Mouse (Mus musculus) midbrain, embryonic 11.5 days (tissue): Measurements from ENCODE around the gene Gm266. TPM values are rescaled to one million over a fixed set of nuclear protein-coding genes. Genes with fewer than 3 reads are reported as not detected.

Experiments
- ATAC-seq: fragments of 200-750 bp; cut with Nextera tagmentation; 2 replicates; pipeline ENCODE4 v1.8.0; 2017; ENCODE audit warnings: moderate TSS enrichment, moderate library complexity; ENCODE audit not compliant: low FRiP score
- DNase-seq: peaks from one replicate; pipeline ENCODE4 v3.0.0; 2015; ENCODE audit warnings: low spot score; ENCODE audit errors: missing footprints
- H3K27ac ChIP-seq: fragments of 300-500 bp; sonication (generic); 2 replicates; pipeline ENCODE4 v1.5.1; 2014; ENCODE audit warnings: low read depth, low read length
- H3K27me3 ChIP-seq: fragments of 300-500 bp; sonication (generic); 2 replicates; pipeline ENCODE4 v1.6.1; 2014; ENCODE audit warnings: mild to moderate bottlenecking, low read length, moderate library complexity, mixed read lengths; ENCODE audit not compliant: control insufficient read depth, insufficient read depth
- H3K36me3 ChIP-seq: fragments of 300-500 bp; sonication (generic); 2 replicates; pipeline ENCODE4 v1.6.1; 2014; ENCODE audit warnings: mild to moderate bottlenecking, low read length, moderate library complexity, mixed read lengths; ENCODE audit not compliant: control insufficient read depth, insufficient read depth
- H3K4me1 ChIP-seq: fragments of 300-500 bp; sonication (generic); 2 replicates; pipeline ENCODE4 v1.6.1; 2014; ENCODE audit warnings: low read length; ENCODE audit not compliant: control insufficient read depth, insufficient read depth
- H3K4me2 ChIP-seq: fragments of 300-500 bp; sonication (generic); 2 replicates; pipeline ENCODE4 v1.6.1; 2014; ENCODE audit warnings: mild to moderate bottlenecking, moderate library complexity
- H3K4me3 ChIP-seq: fragments of 300-500 bp; sonication (generic); 2 replicates; pipeline ENCODE4 v1.5.1; 2014; ENCODE audit warnings: low read depth, low read length
- H3K9ac ChIP-seq: fragments of 300-500 bp; sonication (generic); 2 replicates; pipeline ENCODE4 v1.6.1; 2014; ENCODE audit warnings: low read length
- H3K9me3 ChIP-seq: fragments of 300-500 bp; sonication (generic); 2 replicates; pipeline ENCODE4 v1.6.1; 2016; ENCODE audit warnings: low read length; ENCODE audit not compliant: control insufficient read depth
- WGBS: fragments of 180-500 bp; shearing (Covaris S2); extraction: QIAGEN DNeasy Blood & Tissue Kit; methylation state at CpG from one replicate; pipeline ENCODE4 v1.1.7; 2014; 5-methylcytosine and 5-hydroxymethylcytosine counted together
- polyA plus RNA-seq: library from polyadenylated mRNA; unstranded; fragments of >200 nt; fragmentation: Nextera tagmentation; extraction: Ambion mirVana; gene quantifications from 2 replicates; pipeline ENCODE4 v1.2.1, GENCODE M21; 2014

The Gm266 gene
- polyA plus RNA-seq, 1 experiment from 2014 or later: 6.0 TPM

GRCm38 (mm10) chr12:111445161-111445889 lies 40.3 kb downstream of the Gm266 start:
- ATAC-seq (no peak), DNase-seq (no peak)
- H3K4me3 ChIP-seq: peak overlapping the region; percentile 15
- H3K27ac ChIP-seq: no peak overlapping the region
- H3K9ac ChIP-seq: no peak overlapping the region
- peak overlapping the region; percentile 27; the same call in 1 of the 2 replicates for H3K4me2 ChIP-seq
- H3K4me1 ChIP-seq: peaks cover 20% of the 10 kb centered on the region
- H3K27me3 ChIP-seq: peaks cover 86% of the 10 kb centered on the region
- H3K9me3 ChIP-seq: no peaks in the 10 kb centered on the region
- H3K36me3 ChIP-seq: no peaks in the 10 kb centered on the region
- WGBS: 2% methylated on average over 46 of the region's 52 CpGs

DNA sequence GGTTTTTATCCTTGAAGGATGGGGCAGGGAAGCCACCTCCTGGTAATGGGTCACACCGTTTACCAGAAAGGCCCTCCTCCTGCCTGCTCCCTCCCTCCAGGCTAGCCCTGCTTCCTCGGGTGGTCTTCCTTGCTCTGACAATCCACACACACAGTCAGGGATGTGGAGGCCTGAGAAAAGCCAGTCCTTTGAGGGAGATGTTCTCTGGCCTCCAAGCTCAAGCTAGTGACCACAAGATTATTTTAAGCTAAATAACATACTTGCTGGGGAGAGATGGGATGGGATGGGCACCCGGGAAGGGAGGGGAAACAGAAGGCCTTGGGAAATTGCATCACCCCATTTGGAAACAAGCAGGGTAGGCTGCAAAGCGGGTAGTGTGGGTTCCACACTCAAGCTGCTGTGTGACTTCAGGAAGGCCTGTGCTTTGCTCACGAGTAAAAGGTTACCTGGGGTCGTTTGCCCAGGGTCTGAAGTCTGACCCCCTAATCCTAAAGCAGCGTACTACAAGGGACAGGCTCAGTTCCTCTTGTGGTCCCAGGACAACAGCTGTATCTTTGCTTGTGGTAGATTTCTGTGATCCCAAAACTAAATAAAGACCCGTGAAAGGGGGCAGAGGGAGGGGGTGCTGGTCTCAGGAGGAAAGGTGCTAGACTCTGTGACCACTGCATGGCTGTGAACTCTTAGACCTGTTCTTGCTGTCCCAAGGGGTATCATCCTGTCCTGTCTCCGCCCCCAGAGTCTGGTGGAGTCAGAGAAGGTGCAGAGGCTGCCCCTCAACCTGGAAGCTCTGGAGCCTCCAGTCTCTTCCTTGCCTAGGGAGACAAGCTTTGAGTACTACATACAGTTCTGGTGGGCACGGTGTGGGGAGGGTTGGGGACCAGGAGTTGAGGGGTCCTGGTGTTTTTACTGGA lies 41.4 kb downstream of the Gm266 start:
- WGBS: 20% methylated on average over 10 of the region's 10 CpGs
- Histone ChIP-seq H3K4me3 (no peak overlapping the region), H3K9me3 (no peaks in the 10 kb centered on the region)

DNA sequence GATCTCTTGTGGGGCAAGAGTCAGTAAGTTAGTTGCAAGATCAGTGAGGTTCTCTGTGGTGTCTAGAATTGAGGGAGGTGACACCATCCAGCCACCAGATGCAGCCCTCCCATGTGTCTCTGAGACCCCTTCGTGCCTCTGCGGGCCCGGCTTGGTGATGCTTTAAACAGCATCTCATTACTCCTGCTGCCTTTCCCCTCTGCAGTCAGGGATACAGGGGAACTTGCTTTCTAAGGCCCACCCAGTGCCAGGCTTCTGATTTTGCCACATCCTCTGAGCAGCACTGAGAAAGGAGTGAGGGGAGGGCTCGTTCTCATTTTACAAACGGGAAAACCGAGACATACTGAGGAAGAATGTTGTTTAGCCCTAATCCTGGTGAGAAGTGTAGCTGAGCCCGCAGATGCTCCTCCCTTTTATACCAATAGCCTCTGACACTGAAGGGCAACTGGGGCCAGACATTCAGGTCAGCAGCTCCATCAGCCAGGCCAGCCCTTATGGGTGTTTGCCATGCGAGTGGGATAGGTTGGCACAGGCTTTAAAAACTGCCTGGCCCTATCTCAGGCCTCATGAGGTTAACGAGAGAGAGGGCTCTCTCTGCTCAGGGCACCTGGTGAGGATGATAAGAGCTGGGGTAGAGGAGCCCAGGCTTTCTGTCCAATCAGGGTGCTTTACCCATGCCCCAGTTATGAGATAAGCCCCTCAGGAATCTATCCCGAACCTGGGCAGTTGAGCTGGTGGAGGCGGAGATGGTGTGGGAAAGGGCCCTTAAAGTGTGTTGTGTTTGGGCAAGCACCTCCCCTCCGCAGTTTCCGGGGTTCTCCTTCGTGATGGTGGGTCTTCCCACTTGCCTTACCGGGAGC lies 42.4 kb downstream of the Gm266 start:
- ATAC-seq (no peak), DNase-seq (peak; percentile 89)
- no peak overlapping the region for H3K27ac ChIP-seq
- WGBS: 10% methylated on average over 15 of the region's 15 CpGs
- H3K9me3 ChIP-seq: no peaks in the 10 kb centered on the region
- peak overlapping the region; percentile 85 for H3K4me2 ChIP-seq
- H3K27me3 ChIP-seq: peaks cover 65% of the 10 kb centered on the region
- no peaks in the 10 kb centered on the region for H3K36me3 ChIP-seq
- peaks cover 20% of the 10 kb centered on the region for H3K4me1 ChIP-seq
- H3K4me3 ChIP-seq: peak overlapping the region; percentile 36
- H3K9ac ChIP-seq: peak overlapping the region; percentile 45

More for the DNA sequence above, 41.4 kb downstream of the Gm266 start:
- ATAC-seq (no peak), DNase-seq (no peak)
- H3K27me3 ChIP-seq: peaks cover 74% of the 10 kb centered on the region
- H3K27ac ChIP-seq: no peak overlapping the region
- no peaks in the 10 kb centered on the region for H3K36me3 ChIP-seq
- peaks cover 20% of the 10 kb centered on the region for H3K4me1 ChIP-seq
- no peak overlapping the region for H3K9ac ChIP-seq
- no peak overlapping the region for H3K4me2 ChIP-seq

GRCm38 (mm10) chr12:111442309-111443010 lies 43.2 kb downstream of the Gm266 start, which contains the start of gene Tnfaip2:
Gene Tnfaip2, plus strand, starts transcription at chr12:111442469.
- Histone ChIP-seq H3K4me3 (peak within 1 kb of the TSS; percentile 36), H3K4me1 (peaks cover 16% of the 10 kb centered on the region), H3K4me2 (peak within 1 kb of the TSS; percentile 85), H3K9me3 (no peaks in the 10 kb centered on the region), H3K36me3 (no peaks in the 10 kb centered on the region), H3K9ac (peak within 1 kb of the TSS; percentile 45), H3K27ac (no peak within 1 kb of the TSS), H3K27me3 (peaks cover 57% of the 10 kb centered on the region)
- peak; percentile 97 for DNase-seq
- ATAC-seq: peak; percentile 93
- under 1% methylated on average over 48 of the region's 48 CpGs for WGBS

GRCm38 (mm10) chr12:111441523-111441922 lies 44.1 kb downstream of the Gm266 start:
- no peak for ATAC-seq
- H3K36me3 ChIP-seq: no peaks in the 10 kb centered on the region
- H3K9ac ChIP-seq: no peak overlapping the region
- H3K4me2 ChIP-seq: no peak overlapping the region
- H3K4me3 ChIP-seq: no peak overlapping the region
- WGBS: 52% methylated on average over 3 of the region's 3 CpGs
- H3K27ac ChIP-seq: no peak overlapping the region
- H3K4me1 ChIP-seq: peaks cover 16% of the 10 kb centered on the region
- H3K27me3 ChIP-seq: peaks cover 48% of the 10 kb centered on the region
- no peaks in the 10 kb centered on the region for H3K9me3 ChIP-seq
- no peak for DNase-seq

- no peak overlapping the region for H3K9ac ChIP-seq
- H3K9me3 ChIP-seq: no peaks in the 10 kb centered on the region
- no peaks in the 10 kb centered on the region for H3K36me3 ChIP-seq
- no peak overlapping the region for H3K4me2 ChIP-seq
- ATAC-seq (no peak), DNase-seq (no peak)
- no peak overlapping the region for H3K4me3 ChIP-seq
- H3K4me1 ChIP-seq: peaks cover 16% of the 10 kb centered on the region
- H3K27ac ChIP-seq: no peak overlapping the region
- peaks cover 41% of the 10 kb centered on the region for H3K27me3 ChIP-seq
- WGBS: 88% methylated on average over 9 of the region's 9 CpGs
Measured at GRCm38 (mm10) chr12:111440701-111441373, 44.8 kb downstream of the Gm266 start.

- no peaks in the 10 kb centered on the region for H3K36me3 ChIP-seq
- H3K27ac ChIP-seq: no peak overlapping the region
- no peak overlapping the region for H3K4me2 ChIP-seq
- peaks cover 21% of the 10 kb centered on the region for H3K27me3 ChIP-seq
- peaks cover 13% of the 10 kb centered on the region for H3K4me1 ChIP-seq
- WGBS: 87% methylated on average over 6 of the region's 6 CpGs
- no peak for DNase-seq
- H3K4me3 ChIP-seq: no peak overlapping the region
- no peaks in the 10 kb centered on the region for H3K9me3 ChIP-seq
- H3K9ac ChIP-seq: no peak overlapping the region
- no peak for ATAC-seq
Measured at GRCm38 (mm10) chr12:111438850-111439249, 46.8 kb downstream of the Gm266 start.
